Mouse (Mus musculus): Measurements from ENCODE around the gene Tmem217.

DNA sequence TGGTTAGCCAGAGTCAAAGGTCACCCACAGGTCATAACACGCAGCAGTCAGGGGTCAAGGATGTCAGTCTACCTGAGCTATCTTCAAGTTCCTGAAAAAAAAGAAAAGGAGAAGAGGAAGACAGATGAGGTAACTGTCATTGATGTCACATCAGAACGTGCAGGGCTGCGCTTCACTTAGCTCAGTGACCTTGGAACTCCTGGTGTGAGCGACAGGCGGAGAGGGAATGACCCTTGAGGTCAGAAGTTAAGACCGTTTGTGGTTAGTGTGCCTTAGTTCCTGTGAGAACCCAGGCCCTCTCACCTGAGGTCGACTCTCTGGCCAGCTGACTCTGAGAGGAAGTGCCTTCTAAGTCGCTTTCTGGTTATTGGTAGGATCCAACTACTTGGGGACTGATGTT is 41.5 kb downstream of the Tmem217 start:
- TF ChIP-seq CTCF (IDR thresholded peaks at IDR 0.05; ENCODE audit: borderline replicate concordance, insufficient read depth, low read length) (no peak), POLR2A (IDR thresholded peaks at IDR 0.05; ENCODE audit: low read depth, low read length) (no peak)
